Mouse (Mus musculus) heart, embryonic 16.5 days (tissue): ENCODE results near the gene Gm42674. TPM values are rescaled to one million over a fixed set of nuclear protein-coding genes. Genes with fewer than 3 reads are reported as not detected.

Experiments
- ATAC-seq: fragments of 200-750 bp; cut with Nextera tagmentation; replicated peaks from 2 replicates; pipeline ENCODE4 v1.8.0; 2017; ENCODE audit warnings: moderate number of reproducible peaks; ENCODE audit not compliant: insufficient read depth, low FRiP score; ENCODE audit errors: extremely low read depth
- H3K27ac ChIP-seq: fragments of 300-500 bp; sonication (generic); 2 replicates; pipeline ENCODE4 v1.5.1; 2014; ENCODE audit warnings: mild to moderate bottlenecking, low read length, control low read depth, moderate library complexity
- H3K27me3 ChIP-seq: fragments of 300-500 bp; sonication (generic); 2 replicates; pipeline ENCODE4 v1.6.1; 2014; ENCODE audit warnings: low read length, mixed read lengths; ENCODE audit not compliant: control insufficient read depth, insufficient read depth
- H3K36me3 ChIP-seq: fragments of 300-500 bp; sonication (generic); 2 replicates; pipeline ENCODE4 v1.6.1; 2014; ENCODE audit not compliant: control insufficient read depth, insufficient read depth
- H3K4me1 ChIP-seq: fragments of 300-500 bp; sonication (generic); 2 replicates; pipeline ENCODE4 v1.6.1; 2014; ENCODE audit warnings: low read length, mixed read lengths; ENCODE audit not compliant: control insufficient read depth, insufficient read depth
- H3K4me2 ChIP-seq: fragments of 300-500 bp; sonication (generic); 2 replicates; pipeline ENCODE4 v1.6.1; 2014; ENCODE audit warnings: low read depth, mild to moderate bottlenecking, control low read depth, low read length
- H3K4me3 ChIP-seq: fragments of 300-500 bp; sonication (generic); 2 replicates; pipeline ENCODE4 v1.5.1; 2014; ENCODE audit warnings: mild to moderate bottlenecking, control low read depth, low read length
- H3K9ac ChIP-seq: fragments of 300-500 bp; sonication (generic); 2 replicates; pipeline ENCODE4 v1.6.1; 2014; ENCODE audit warnings: low read length, control low read depth
- H3K9me3 ChIP-seq: fragments of 300-500 bp; sonication (generic); replicated peaks from 2 replicates; pipeline ENCODE4 v1.6.1; 2016; ENCODE audit warnings: low read length; ENCODE audit not compliant: control insufficient read depth
- WGBS: fragments of 180-500 bp; shearing (Covaris S2); extraction: QIAGEN DNeasy Blood & Tissue Kit; methylation state at CpG from one replicate; pipeline ENCODE4 v1.1.7; 2014; 5-methylcytosine and 5-hydroxymethylcytosine counted together
- polyA plus RNA-seq: library from polyadenylated mRNA; unstranded; fragments of >200 nt; fragmentation: Nextera tagmentation; extraction: Ambion mirVana; gene quantifications from 2 replicates; pipeline ENCODE4 v1.2.1, GENCODE M21; 2015

Gm42674 gene
- polyA plus RNA-seq, 1 experiment from 2014 or later = not detected

DNA sequence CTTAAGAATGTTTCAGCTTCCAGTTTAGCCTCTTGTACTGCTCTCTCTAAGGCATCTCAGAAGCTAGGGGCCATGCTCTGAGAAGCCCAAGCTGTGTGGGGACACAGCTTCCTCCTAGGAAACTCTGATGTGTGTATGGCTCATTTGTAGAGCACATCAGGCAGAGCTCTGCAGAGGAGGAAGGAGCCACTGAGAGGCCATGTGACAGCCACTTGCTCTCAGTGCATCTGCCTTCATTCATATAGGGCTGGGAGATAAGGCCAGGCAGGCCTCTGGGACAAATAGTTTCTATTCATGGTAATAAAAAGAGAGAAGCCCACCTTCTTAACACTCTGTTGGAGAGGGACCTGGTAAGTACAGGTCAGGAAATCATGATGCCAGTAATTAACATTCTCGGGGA is 7.2 kb upstream of the Gm42674 start:
- Histone ChIP-seq H3K9me3 (0 out of 2 replicates have a peak, but pooled peaks cover 3% of the 10 kb centered on the region), H3K27me3 (no peaks in the 10 kb centered on the region), H3K9ac (no peak overlapping the region), H3K27ac (no peak overlapping the region), H3K4me1 (0 out of 2 replicates have a peak, but pooled peaks cover 2% of the 10 kb centered on the region), H3K4me2 (no peak overlapping the region), H3K4me3 (no peak overlapping the region), H3K36me3 (no peaks in the 10 kb centered on the region)
- WGBS = 66% methylated on average over 1 of the region's 1 CpGs
- no peak for ATAC-seq

- WGBS = 61% methylated on average over 5 of the region's 5 CpGs
- Histone ChIP-seq H3K9me3 (0 out of 2 replicates have a peak, but pooled peaks cover 3% of the 10 kb centered on the region), H3K4me1 (peaks cover 5% of the 10 kb centered on the region; the same call in 1 of the 2 replicates), H3K4me2 (no peak overlapping the region), H3K9ac (no peak overlapping the region), H3K36me3 (no peaks in the 10 kb centered on the region), H3K4me3 (no peak overlapping the region), H3K27me3 (no peaks in the 10 kb centered on the region), H3K27ac (no peak overlapping the region)
- ATAC-seq = no peak
Measured at GRCm38 (mm10) chr3:90595556-90595955, 6.1 kb upstream of the Gm42674 start.

GRCm38 (mm10) chr3:90596810-90597209 is 4.9 kb upstream of the Gm42674 start:
- 84% methylated on average over 6 of the region's 6 CpGs for WGBS
- no peak overlapping the region for H3K4me3 ChIP-seq
- no peak for ATAC-seq
- no peak overlapping the region for H3K4me2 ChIP-seq
- no peak overlapping the region for H3K9ac ChIP-seq
- no peaks in the 10 kb centered on the region for H3K36me3 ChIP-seq
- H3K27me3 ChIP-seq = no peaks in the 10 kb centered on the region
- 0 out of 2 replicates have a peak, but pooled peaks cover 3% of the 10 kb centered on the region for H3K9me3 ChIP-seq
- peaks cover 7% of the 10 kb centered on the region; the same call in 1 of the 2 replicates for H3K4me1 ChIP-seq
- no peak overlapping the region for H3K27ac ChIP-seq

DNA sequence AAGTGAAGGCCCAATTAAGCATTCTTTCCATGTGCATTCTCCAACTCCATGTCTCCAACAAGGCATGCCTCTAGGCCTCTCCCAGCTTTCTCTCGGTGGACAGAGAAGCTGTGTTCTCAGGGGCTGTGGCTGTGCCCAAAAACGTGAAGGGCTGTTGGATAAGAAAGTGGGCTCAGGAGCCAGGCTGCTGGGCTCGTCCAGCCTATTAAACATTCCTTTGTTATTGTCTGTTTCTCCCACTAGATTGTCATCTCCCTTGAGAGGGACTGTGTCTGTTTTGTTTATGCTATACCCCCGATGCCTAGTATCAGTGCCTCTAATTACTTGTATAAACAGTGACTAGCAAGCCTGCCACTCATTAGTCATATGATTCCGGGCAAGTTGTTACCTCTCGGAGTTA is 4.0 kb upstream of the Gm42674 start:
- ATAC-seq = no peak
- H3K4me3 ChIP-seq = no peak overlapping the region
- no peaks in the 10 kb centered on the region for H3K36me3 ChIP-seq
- 0 out of 2 replicates have a peak, but pooled peaks cover 3% of the 10 kb centered on the region for H3K9me3 ChIP-seq
- peaks cover 7% of the 10 kb centered on the region; the same call in 1 of the 2 replicates for H3K4me1 ChIP-seq
- H3K4me2 ChIP-seq = no peak overlapping the region
- H3K27me3 ChIP-seq = no peaks in the 10 kb centered on the region
- H3K27ac ChIP-seq = no peak overlapping the region
- 39% methylated on average over 6 of the region's 6 CpGs for WGBS
- no peak overlapping the region for H3K9ac ChIP-seq

DNA sequence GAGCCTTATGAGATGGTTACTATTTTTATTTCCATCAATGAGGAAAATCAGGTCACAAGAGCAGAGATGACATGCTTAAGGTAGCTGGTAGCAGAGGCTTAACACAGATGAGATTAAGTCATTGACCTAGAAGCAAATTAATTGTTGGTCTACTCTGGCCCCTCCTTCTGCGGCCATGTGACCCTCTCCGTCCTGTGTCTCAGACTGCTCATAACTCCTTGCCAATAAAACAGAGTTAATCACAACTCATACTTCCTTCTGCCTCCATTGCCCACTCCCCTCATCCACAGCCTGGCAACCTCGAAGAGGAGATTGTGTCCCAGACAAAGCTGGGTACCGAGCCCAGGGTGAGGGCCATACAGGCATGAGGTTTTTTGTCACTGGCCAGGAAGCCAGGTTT is 3.5 kb upstream of the Gm42674 start:
- Histone ChIP-seq H3K9me3 (0 out of 2 replicates have a peak, but pooled peaks cover 3% of the 10 kb centered on the region), H3K36me3 (no peaks in the 10 kb centered on the region), H3K27me3 (no peaks in the 10 kb centered on the region), H3K27ac (no peak overlapping the region), H3K4me2 (no peak overlapping the region), H3K4me3 (no peak overlapping the region), H3K9ac (no peak overlapping the region), H3K4me1 (peaks cover 7% of the 10 kb centered on the region; the same call in 1 of the 2 replicates)
- WGBS = 78% methylated on average over 4 of the region's 4 CpGs
- ATAC-seq = no peak

- H3K4me1 ChIP-seq = peaks cover 14% of the 10 kb centered on the region; the same call in 1 of the 2 replicates
- H3K36me3 ChIP-seq = no peaks in the 10 kb centered on the region
- no peak overlapping the region for H3K27ac ChIP-seq
- H3K4me3 ChIP-seq = no peak overlapping the region
- 51% methylated on average over 3 of the region's 3 CpGs for WGBS
- no peak overlapping the region for H3K9ac ChIP-seq
- no peak for ATAC-seq
- no peaks in the 10 kb centered on the region for H3K9me3 ChIP-seq
- no peaks in the 10 kb centered on the region for H3K27me3 ChIP-seq
- no peak overlapping the region for H3K4me2 ChIP-seq
Measured at GRCm38 (mm10) chr3:90599401-90599800, 2.3 kb upstream of the Gm42674 start.

DNA sequence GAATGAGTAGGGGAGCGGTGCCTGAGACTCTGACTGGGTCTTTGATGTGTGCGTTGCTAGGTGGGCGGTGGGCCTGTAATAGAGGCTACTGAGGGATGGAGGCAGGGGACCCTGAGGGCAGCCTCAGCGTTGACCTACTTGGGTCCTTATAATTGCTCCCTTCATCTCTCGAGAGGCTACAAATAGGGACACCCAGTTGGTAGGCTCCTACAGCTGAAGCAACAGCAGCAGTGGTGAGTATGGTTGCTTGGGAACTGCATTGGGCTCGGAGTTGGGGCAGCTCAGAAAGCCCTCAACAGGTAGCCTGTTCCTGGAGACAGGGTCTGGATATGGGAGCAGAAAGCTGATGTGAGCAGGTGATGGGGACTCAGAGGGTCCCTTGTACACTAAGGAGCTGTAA is 1.7 kb upstream of the Gm42674 start:
- no peaks in the 10 kb centered on the region for H3K9me3 ChIP-seq
- H3K27ac ChIP-seq = no peak overlapping the region
- H3K36me3 ChIP-seq = no peaks in the 10 kb centered on the region
- H3K27me3 ChIP-seq = no peaks in the 10 kb centered on the region
- 82% methylated on average over 6 of the region's 6 CpGs for WGBS
- no peak overlapping the region for H3K4me3 ChIP-seq
- ATAC-seq = no peak
- H3K4me2 ChIP-seq = no peak overlapping the region
- H3K9ac ChIP-seq = no peak overlapping the region
- peaks cover 20% of the 10 kb centered on the region for H3K4me1 ChIP-seq

DNA sequence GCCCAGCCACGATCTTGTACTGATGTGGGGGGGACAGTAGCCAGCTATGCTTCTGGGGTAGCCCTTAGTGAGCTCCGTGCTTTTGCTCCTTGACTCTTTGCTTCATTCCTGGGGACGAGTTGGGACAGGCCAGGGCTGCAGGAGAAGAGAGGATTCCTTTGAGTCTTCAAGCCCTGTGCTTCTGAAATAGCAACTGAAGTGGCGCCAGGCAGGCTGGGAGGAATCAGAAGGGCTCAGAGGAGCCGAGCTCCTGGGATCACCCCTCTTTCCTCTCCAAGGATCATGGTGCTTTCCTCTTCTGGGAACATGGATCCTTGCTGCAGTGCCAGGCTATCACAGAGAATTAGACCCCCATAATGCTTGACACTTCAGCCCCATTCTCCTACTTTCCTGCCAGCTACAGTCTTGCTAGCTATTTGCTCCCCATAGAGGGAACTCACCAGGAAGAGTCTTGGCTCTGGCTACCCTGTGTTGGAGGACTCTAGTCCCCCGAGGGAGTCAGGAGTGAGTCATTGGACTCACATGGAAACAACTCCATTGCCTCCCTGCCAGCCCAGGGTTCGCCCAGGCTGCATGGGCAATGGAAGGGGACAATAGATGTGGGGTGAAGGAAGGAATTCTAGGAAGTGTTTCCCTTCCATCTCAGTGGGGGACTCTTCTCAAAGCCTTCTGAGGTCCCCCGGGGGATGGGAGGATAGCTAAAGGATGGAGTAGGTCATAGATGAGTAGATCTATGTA is 1.1 kb upstream of the Gm42674 start:
- ATAC-seq = no peak
- Histone ChIP-seq H3K9me3 (no peaks in the 10 kb centered on the region), H3K9ac (no peak overlapping the region), H3K27me3 (no peaks in the 10 kb centered on the region), H3K4me1 (peaks cover 20% of the 10 kb centered on the region), H3K36me3 (no peaks in the 10 kb centered on the region), H3K4me2 (no peak overlapping the region), H3K4me3 (no peak overlapping the region), H3K27ac (no peak overlapping the region)
- 59% methylated on average over 8 of the region's 8 CpGs for WGBS

DNA sequence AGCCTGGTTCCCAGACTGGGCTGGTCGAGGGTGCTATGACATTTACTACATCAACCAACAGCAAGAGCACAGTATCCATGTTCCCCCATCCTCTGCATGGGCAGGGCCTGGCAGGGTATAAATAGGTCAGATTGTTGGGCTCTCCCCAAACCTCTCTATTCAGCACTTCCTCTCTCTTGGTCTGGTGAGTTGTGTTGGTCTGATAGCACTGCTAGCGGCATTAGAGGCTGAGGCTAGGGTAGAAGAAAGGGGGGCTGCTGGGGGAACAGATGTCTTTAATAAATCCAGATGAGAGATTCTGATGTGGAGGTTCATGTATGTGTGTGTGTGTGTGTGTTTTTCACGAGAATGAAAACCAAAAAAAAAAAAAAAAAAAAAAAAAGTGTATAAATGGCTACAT is 1.9 kb downstream of the Gm42674 start, which contains the start of gene S100a4:
TSS of gene S100a4 (plus strand) at position 149 of the 400 bp plus-strand sequence.
- no peaks in the 10 kb centered on the region for H3K36me3 ChIP-seq
- H3K27me3 ChIP-seq = no peaks in the 10 kb centered on the region
- H3K9me3 ChIP-seq = no peaks in the 10 kb centered on the region
- H3K27ac ChIP-seq = peak within 1 kb of the TSS; percentile 33
- H3K4me1 ChIP-seq = peaks cover 20% of the 10 kb centered on the region
- H3K9ac ChIP-seq = no peak within 1 kb of the TSS
- ATAC-seq = 0 out of 2 replicates have a peak, but pooled peaks have one; percentile 28
- no peak within 1 kb of the TSS for H3K4me2 ChIP-seq
- WGBS = 36% methylated on average over 3 of the region's 3 CpGs
- H3K4me3 ChIP-seq = no peak within 1 kb of the TSS
